Mouse (Mus musculus) bone marrow macrophage, adult 2 months (primary cell): Measurements from ENCODE around the gene Ankle1. TPM values are rescaled to one million over a fixed set of nuclear protein-coding genes. Genes with fewer than 3 reads are reported as not detected.

Experiments
- H3K27ac ChIP-seq: 2 replicates; pipeline ENCODE4 v1.5.1; 2012; ENCODE audit warnings: low read depth, low read length; ENCODE audit not compliant: insufficient read depth
- H3K4me1 ChIP-seq: 2 replicates; pipeline ENCODE4 v1.6.1; 2012; ENCODE audit warnings: low read length; ENCODE audit not compliant: control insufficient read depth, insufficient read depth
- H3K4me3 ChIP-seq: 2 replicates; pipeline ENCODE4 v1.5.1; 2012; ENCODE audit warnings: mild to moderate bottlenecking, low read length, moderate library complexity; ENCODE audit not compliant: insufficient read depth
- CTCF ChIP-seq: IDR thresholded peaks from 2 replicates; pipeline ENCODE4 v1.5.1; 2012; ENCODE audit warnings: low read depth, mild to moderate bottlenecking, low read length, moderate library complexity
- POLR2A ChIP-seq: IDR thresholded peaks from 2 replicates; pipeline ENCODE4 v1.6.1; 2012; ENCODE audit warnings: mild to moderate bottlenecking, low read depth, low read length, borderline replicate concordance
- polyA plus RNA-seq: library from polyadenylated mRNA; stranded (reverse); fragments of >200 nt; gene quantifications from 2 replicates; pipeline ENCODE4 v1.2.4, GENCODE M21; 2012; ENCODE audit not compliant: missing spikeins, insufficient read depth, insufficient read length

Gene Ankle1
- polyA plus RNA-seq, 1 experiment: 9.8 TPM

DNA sequence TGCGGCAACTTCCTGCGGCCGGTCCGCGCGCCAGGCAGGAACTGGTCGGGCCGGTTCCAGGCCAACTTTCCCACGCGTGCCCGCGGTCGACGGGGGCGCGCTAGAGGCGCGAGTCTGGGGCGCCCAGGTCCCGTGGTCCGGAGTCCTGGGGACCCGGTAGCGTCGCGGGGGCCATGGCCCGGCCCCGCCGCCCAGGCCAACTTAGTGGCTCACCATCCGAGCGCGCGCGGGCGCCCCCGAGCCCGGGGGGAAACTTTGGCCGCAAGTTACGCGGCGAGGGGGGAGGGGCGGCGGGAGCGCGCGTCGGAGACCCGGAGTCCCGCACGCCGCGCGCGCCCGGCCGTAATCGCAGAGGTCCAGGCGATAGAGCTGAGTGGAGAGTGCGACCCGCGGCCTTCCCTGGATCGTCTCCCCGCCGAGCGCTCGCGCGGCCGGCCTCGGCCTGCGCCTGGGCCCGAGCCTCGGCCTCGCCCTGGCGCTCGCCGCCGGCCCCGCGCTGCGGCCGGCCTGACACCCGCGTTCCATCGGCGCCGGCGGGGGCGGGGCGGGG lies 24.3 kb upstream of the Ankle1 start, which contains the start of gene Nr2f6:
Nr2f6 (minus strand) TSS at position 540 of the 550 bp plus-strand sequence.
- Histone ChIP-seq H3K4me3 (peak within 1 kb of the TSS; percentile 78), H3K27ac (peak within 1 kb of the TSS; percentile 58), H3K4me1 (peaks cover 11% of the 10 kb centered on the region)
- no peak for TF ChIP-seq CTCF
- no peak for TF ChIP-seq POLR2A

DNA sequence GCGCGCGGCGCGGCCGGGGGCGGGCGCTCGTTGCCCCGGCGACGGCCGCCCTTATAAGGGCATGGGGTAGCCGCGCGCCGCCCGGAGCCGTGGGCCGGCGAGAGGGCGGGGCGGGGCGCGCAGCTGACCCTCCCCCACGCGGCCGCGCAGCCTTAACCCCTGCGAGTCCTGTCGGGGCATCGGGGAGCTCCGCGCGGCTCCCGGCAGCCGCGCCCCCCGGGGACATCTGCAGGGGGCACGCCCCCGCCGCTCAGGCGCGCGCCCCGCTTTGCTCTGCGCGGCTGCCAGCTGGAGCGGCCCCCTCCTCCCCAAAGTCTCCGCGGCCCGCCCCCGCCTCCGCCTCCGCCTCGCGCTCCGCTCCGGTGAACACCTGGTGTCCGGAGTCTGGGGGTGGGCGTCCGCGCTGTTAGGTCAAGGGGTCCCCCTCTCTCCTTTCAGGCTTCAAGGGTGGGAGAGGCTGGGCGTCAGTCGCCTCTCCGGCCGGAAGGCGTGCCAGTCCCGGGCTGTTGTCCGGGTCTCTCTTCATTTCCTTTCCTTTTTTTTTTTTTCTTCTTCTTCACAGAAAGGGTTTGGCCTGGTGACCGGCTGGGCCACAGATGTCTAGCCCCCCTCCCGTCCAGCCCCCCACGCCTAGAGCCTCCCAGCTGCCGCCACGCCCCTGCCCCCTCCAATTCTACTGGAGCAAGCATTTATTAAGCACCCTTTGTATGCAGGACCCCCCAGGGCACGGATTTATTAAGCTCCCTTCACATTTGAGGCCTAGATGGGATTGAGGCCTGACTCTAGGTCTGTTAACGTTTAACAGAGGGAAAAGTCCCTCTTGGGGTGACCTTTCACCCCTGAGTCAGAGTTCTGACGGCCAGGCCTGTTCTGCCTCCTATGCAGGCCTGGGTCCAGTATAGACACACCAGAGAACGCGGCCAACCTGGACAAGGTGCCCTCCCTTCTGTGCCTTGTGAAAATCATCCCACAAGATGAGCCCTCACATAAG lies 23.5 kb upstream of the Ankle1 start:
- TF ChIP-seq CTCF: no peak
- TF ChIP-seq POLR2A: no peak
- H3K27ac ChIP-seq: peak overlapping the region; percentile 9; the same call in 1 of the 2 replicates
- H3K4me1 ChIP-seq: peaks cover 13% of the 10 kb centered on the region

DNA sequence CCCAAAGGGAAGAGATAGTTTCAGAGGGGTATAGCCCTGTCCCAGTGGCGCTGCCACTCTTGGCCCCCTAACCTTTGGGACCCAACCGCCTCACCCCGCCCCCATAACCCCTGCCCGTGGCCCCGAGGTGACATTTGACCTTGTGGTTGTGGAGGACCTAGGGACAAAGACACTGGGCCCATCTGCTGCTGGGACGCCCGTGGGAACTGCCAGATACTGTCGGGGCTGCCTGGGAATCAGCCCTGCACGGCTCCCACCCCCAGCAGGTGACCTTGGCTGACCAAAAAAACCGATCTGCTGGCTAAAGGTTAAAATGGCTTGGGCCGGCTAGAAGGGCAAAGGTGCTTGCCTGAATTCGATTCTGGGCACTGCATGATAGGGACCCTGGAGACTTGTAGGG lies 22.4 kb upstream of the Ankle1 start:
- no peak overlapping the region for H3K27ac ChIP-seq
- no peak overlapping the region for H3K4me3 ChIP-seq
- TF ChIP-seq CTCF: no peak
- H3K4me1 ChIP-seq: peaks cover 22% of the 10 kb centered on the region

More for the DNA sequence above, 23.5 kb upstream of the Ankle1 start:
- peak overlapping the region; percentile 78 for H3K4me3 ChIP-seq

DNA sequence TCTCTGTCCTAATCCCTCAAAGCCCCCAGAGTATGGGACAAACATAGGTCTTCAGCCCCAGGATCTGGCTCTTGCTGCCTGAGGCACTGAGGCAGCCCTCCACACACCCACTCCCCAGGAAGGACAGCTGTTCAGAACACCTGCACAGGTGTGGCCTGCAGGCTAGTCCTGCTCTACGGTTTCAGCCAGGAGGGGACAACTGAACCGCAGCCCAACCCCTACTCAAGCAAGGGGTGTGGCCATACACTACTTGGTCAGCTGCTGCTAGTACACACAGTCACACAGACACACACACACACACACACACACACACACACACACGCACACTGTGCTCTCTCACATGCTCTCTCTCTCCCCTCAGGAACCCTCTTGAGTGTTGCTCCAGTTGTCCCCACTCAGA lies 21.9 kb upstream of the Ankle1 start:
- H3K27ac ChIP-seq: no peak overlapping the region
- no peak for TF ChIP-seq POLR2A
- TF ChIP-seq CTCF: no peak
- no peak overlapping the region for H3K4me3 ChIP-seq
- peaks cover 26% of the 10 kb centered on the region for H3K4me1 ChIP-seq

DNA sequence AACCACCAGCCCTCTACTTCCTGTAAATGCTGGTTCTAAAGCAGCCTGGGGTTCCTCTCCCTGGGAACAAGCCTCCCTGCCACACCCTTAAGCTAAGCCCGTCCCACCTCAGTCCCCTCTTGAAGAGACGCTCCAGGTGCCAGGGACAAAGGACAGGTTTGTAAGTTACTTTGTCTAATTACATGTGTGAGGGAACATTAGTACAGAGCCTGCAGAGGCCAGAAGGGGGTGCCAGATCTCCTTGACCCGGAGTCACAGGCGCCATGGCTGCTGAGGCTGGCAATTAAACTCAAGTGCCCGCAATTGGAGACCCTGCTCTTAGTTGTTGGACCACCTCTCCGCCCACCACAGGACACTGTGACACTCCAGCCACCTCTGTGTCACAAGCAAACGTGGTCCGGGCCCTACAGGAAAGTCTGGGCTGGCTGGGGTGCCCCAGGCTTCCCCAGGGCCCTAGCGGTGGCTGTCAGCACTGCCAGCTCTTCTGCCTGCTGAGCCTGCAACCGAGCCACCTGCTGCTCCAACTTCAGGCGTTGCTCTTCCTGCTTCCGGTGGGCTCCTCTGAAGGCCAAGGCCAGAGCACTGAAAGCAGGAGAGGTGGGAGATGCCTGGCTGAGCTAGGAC lies 20.5 kb upstream of the Ankle1 start:
- H3K27ac ChIP-seq: no peak overlapping the region
- H3K4me3 ChIP-seq: no peak overlapping the region
- TF ChIP-seq POLR2A: no peak
- no peak for TF ChIP-seq CTCF
- H3K4me1 ChIP-seq: peaks cover 27% of the 10 kb centered on the region

DNA sequence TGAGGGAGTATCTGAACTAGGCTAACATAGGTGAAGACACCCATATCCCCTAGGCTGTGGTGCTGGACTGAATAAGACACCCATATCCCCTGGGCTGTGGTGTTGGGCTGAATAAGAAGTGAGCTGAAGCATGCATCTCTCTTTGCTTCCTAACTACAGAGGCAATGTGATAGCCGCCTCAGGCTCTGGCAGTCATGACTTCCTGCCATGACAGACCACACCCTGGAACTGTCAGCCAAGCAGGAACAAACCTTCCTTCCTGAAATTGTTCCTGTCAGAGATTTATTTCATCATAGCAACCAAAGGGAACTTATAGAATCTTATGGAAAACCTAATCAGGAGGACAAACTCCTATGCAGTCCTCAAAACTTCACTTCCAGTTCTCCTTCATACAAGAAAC lies 17.5 kb upstream of the Ankle1 start:
- H3K4me1 ChIP-seq: peaks cover 19% of the 10 kb centered on the region
- peak overlapping the region; percentile 55 for H3K27ac ChIP-seq
- H3K4me3 ChIP-seq: no peak overlapping the region
- TF ChIP-seq POLR2A: no peak
- TF ChIP-seq CTCF: no peak

DNA sequence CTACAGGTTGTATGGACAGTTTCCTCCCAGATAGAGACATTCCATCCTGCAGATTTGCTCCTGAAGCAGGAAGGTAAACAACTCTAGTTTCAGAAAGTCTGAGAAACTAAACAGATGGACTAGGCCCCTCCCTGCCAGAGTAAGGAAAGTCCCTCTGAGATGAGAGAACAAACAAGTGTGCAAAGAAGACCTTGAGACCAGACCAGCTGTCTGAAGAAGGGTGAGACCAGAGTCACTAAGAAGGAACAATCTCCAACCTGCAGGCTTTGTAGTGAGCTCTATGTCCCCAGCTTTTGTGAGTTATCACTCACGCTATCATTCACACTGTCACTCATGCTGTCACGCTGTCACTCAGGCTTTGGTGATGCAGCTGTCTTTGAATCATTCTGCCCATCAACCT lies 14.1 kb upstream of the Ankle1 start:
- Histone ChIP-seq H3K27ac (no peak overlapping the region), H3K4me3 (no peak overlapping the region), H3K4me1 (peaks cover 26% of the 10 kb centered on the region)
- TF ChIP-seq POLR2A: no peak
- TF ChIP-seq CTCF: no peak

DNA sequence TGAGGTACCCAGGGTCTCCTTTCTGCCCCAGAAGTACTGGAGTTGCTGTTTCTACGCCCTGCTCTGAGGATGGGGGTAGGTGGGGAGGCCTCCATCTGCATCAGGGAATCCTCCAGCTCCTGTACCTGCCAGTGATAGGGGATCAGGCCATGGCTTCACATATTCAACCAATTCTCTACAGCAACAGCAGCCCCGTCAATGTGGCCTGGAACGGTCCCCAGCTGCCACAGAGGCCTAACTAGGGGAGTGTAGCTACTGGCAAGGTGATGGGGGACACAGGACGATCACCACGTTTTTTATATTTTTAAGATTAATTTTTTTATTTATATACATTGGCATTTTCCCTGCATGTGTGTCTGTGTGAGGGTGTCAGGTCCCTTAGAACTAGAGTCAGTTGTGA lies 13.4 kb upstream of the Ankle1 start:
- TF ChIP-seq CTCF: no peak
- no peak for TF ChIP-seq POLR2A
- H3K4me1 ChIP-seq: peaks cover 23% of the 10 kb centered on the region
- H3K27ac ChIP-seq: no peak overlapping the region

DNA sequence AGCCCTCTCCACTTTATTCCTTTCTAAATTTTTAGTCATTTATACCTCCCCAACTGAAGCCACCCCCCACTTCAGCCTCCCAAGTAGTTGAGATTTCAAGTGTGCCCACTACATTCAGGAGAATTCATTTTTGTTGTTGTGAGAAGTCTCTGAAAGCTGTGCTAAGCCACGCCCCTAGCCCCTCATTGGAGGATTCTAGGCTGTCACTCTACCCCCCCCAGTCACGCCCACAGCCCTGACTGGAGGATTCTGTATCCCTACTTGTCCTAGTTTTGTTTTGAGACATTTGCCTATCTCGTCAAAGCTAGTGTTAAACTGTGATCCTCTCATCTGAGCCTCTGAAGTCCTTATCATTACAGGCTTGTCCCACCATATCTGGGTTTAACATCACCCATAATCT lies 12.9 kb upstream of the Ankle1 start:
- Histone ChIP-seq H3K27ac (no peak overlapping the region), H3K4me1 (peaks cover 19% of the 10 kb centered on the region), H3K4me3 (no peak overlapping the region)
- TF ChIP-seq CTCF: no peak
- no peak for TF ChIP-seq POLR2A

More for the DNA sequence above, 13.4 kb upstream of the Ankle1 start:
- H3K4me3 ChIP-seq: no peak overlapping the region

DNA sequence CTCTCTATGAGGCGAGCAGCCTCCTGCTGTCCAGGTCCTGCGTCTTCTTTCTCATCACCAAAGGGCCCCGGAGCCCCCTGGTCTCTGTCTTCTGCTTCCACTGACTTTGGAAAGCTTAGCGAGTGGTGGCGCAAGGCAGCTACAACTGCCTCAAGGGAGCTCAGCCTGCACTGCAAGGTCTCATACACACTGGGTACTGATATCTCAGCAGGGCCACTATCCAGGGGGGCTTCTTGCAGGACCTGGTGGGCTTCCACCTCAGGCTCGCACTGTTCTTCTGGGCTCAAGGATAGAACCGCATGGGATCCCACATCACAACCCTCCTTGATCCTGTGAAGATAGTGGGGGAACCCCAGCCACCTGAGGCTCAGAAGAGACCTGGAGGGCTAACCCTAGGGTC lies 11.3 kb upstream of the Ankle1 start:
- peaks cover 8% of the 10 kb centered on the region for H3K4me1 ChIP-seq
- H3K4me3 ChIP-seq: no peak overlapping the region
- TF ChIP-seq CTCF (no peak), POLR2A (no peak)
- no peak overlapping the region for H3K27ac ChIP-seq
